Mouse (Mus musculus): ENCODE data around the gene Pygl. TPM values are rescaled to one million over a fixed set of nuclear protein-coding genes. Genes with fewer than 3 reads are reported as not detected.

The Pygl gene
- polyA plus RNA-seq, 1 experiment from 2014 or later, result 10.3 TPM

- H3K9me3 ChIP-seq, result no peaks in the 10 kb centered on the region
- peaks cover 13% of the 10 kb centered on the region for H3K4me1 ChIP-seq
- H3K27ac ChIP-seq, result no peak overlapping the region
- no peak overlapping the region for H3K4me2 ChIP-seq (replicated peaks)
- no peak overlapping the region for H3K9ac ChIP-seq
- no peak overlapping the region for H3K4me3 ChIP-seq
- 48% methylated on average over 4 of the region's 4 CpGs for WGBS
- H3K36me3 ChIP-seq, result no peaks in the 10 kb centered on the region
- ATAC-seq (ENCODE audit: insufficient number of reproducible peaks, insufficient read depth, low FRiP score, low TSS enrichment), result no peak
- H3K27me3 ChIP-seq, result no peaks in the 10 kb centered on the region
Measured at GRCm38 (mm10) chr12:70223331-70223730, 8.0 kb downstream of the Pygl start.

- Histone ChIP-seq H3K36me3 (no peaks in the 10 kb centered on the region), H3K9me3 (no peaks in the 10 kb centered on the region), H3K27me3 (no peaks in the 10 kb centered on the region), H3K4me1 (peaks cover under 1% of the 10 kb centered on the region), H3K4me3 (no peak overlapping the region), H3K9ac (no peak overlapping the region), H3K4me2 (replicated peaks) (no peak overlapping the region), H3K27ac (no peak overlapping the region)
- no peak for ATAC-seq (ENCODE audit: insufficient number of reproducible peaks, insufficient read depth, low FRiP score, low TSS enrichment)
- 85% methylated on average over 5 of the region's 5 CpGs for WGBS
Measured at GRCm38 (mm10) chr12:70221425-70221824, 9.9 kb downstream of the Pygl start.

GRCm38 (mm10) chr12:70218795-70219540 lies 12.3 kb downstream of the Pygl start:
- 86% methylated on average over 8 of the region's 8 CpGs for WGBS
- Histone ChIP-seq H3K27ac (no peak overlapping the region), H3K27me3 (no peaks in the 10 kb centered on the region), H3K36me3 (no peaks in the 10 kb centered on the region), H3K4me1 (no peaks in the 10 kb centered on the region), H3K4me3 (no peak overlapping the region), H3K4me2 (replicated peaks) (no peak overlapping the region), H3K9me3 (no peaks in the 10 kb centered on the region), H3K9ac (no peak overlapping the region)
- ATAC-seq (ENCODE audit: insufficient number of reproducible peaks, insufficient read depth, low FRiP score, low TSS enrichment), result no peak

- Histone ChIP-seq H3K27me3 (no peaks in the 10 kb centered on the region), H3K36me3 (no peaks in the 10 kb centered on the region), H3K27ac (no peak overlapping the region), H3K4me1 (no peaks in the 10 kb centered on the region), H3K9me3 (no peaks in the 10 kb centered on the region), H3K4me2 (replicated peaks) (no peak overlapping the region), H3K4me3 (no peak overlapping the region), H3K9ac (no peak overlapping the region)
- ATAC-seq (ENCODE audit: insufficient number of reproducible peaks, insufficient read depth, low FRiP score, low TSS enrichment), result no peak
- 59% methylated on average over 16 of the region's 16 CpGs for WGBS
Measured at GRCm38 (mm10) chr12:70216229-70216800, 15.0 kb downstream of the Pygl start.

- no peaks in the 10 kb centered on the region for H3K36me3 ChIP-seq
- H3K27ac ChIP-seq, result no peak overlapping the region
- H3K4me2 ChIP-seq (replicated peaks), result no peak overlapping the region
- no peak overlapping the region for H3K4me3 ChIP-seq
- no peak for ATAC-seq (ENCODE audit: insufficient number of reproducible peaks, insufficient read depth, low FRiP score, low TSS enrichment)
- no peak overlapping the region for H3K9ac ChIP-seq
- no peaks in the 10 kb centered on the region for H3K9me3 ChIP-seq
- H3K4me1 ChIP-seq, result no peaks in the 10 kb centered on the region
- no peaks in the 10 kb centered on the region for H3K27me3 ChIP-seq
- WGBS, result 67% methylated on average over 8 of the region's 8 CpGs
Measured at GRCm38 (mm10) chr12:70214281-70214680, 17.0 kb downstream of the Pygl start.

- ATAC-seq (ENCODE audit: insufficient number of reproducible peaks, insufficient read depth, low FRiP score, low TSS enrichment), result no peak
- no peak overlapping the region for H3K27ac ChIP-seq
- H3K9me3 ChIP-seq, result no peaks in the 10 kb centered on the region
- H3K27me3 ChIP-seq, result no peaks in the 10 kb centered on the region
- no peak overlapping the region for H3K4me3 ChIP-seq
- H3K36me3 ChIP-seq, result no peaks in the 10 kb centered on the region
- WGBS, result 74% methylated on average over 6 of the region's 6 CpGs
- H3K9ac ChIP-seq, result no peak overlapping the region
- H3K4me1 ChIP-seq, result no peaks in the 10 kb centered on the region
- H3K4me2 ChIP-seq (replicated peaks), result no peak overlapping the region
Measured at GRCm38 (mm10) chr12:70213601-70214000, 17.7 kb downstream of the Pygl start.

GRCm38 (mm10) chr12:70212501-70212900 lies 18.8 kb downstream of the Pygl start:
- Histone ChIP-seq H3K9me3 (no peaks in the 10 kb centered on the region), H3K9ac (no peak overlapping the region), H3K27ac (no peak overlapping the region), H3K27me3 (no peaks in the 10 kb centered on the region), H3K4me2 (replicated peaks) (no peak overlapping the region), H3K4me1 (no peaks in the 10 kb centered on the region), H3K4me3 (no peak overlapping the region), H3K36me3 (no peaks in the 10 kb centered on the region)
- WGBS, result 74% methylated on average over 4 of the region's 4 CpGs
- ATAC-seq (ENCODE audit: insufficient number of reproducible peaks, insufficient read depth, low FRiP score, low TSS enrichment), result no peak

- no peak for ATAC-seq (ENCODE audit: insufficient number of reproducible peaks, insufficient read depth, low FRiP score, low TSS enrichment)
- H3K9me3 ChIP-seq, result no peaks in the 10 kb centered on the region
- WGBS, result 62% methylated on average over 5 of the region's 5 CpGs
- H3K4me2 ChIP-seq (replicated peaks), result no peak overlapping the region
- H3K4me1 ChIP-seq, result no peaks in the 10 kb centered on the region
- H3K4me3 ChIP-seq, result no peak overlapping the region
- H3K27ac ChIP-seq, result no peak overlapping the region
- no peak overlapping the region for H3K9ac ChIP-seq
- H3K27me3 ChIP-seq, result no peaks in the 10 kb centered on the region
- no peaks in the 10 kb centered on the region for H3K36me3 ChIP-seq
Measured at GRCm38 (mm10) chr12:70208214-70208613, 23.1 kb downstream of the Pygl start.

- H3K4me3 ChIP-seq, result no peak overlapping the region
- no peaks in the 10 kb centered on the region for H3K27me3 ChIP-seq
- H3K27ac ChIP-seq, result no peak overlapping the region
- H3K4me1 ChIP-seq, result no peaks in the 10 kb centered on the region
- no peak overlapping the region for H3K4me2 ChIP-seq (replicated peaks)
- no peak overlapping the region for H3K9ac ChIP-seq
- 78% methylated on average over 8 of the region's 8 CpGs for WGBS
- H3K36me3 ChIP-seq, result no peaks in the 10 kb centered on the region
- no peaks in the 10 kb centered on the region for H3K9me3 ChIP-seq
- ATAC-seq (ENCODE audit: insufficient number of reproducible peaks, insufficient read depth, low FRiP score, low TSS enrichment), result no peak
Measured at GRCm38 (mm10) chr12:70204433-70204832, 26.9 kb downstream of the Pygl start.

GRCm38 (mm10) chr12:70201926-70202529 lies 29.3 kb downstream of the Pygl start:
- Histone ChIP-seq H3K27me3 (no peaks in the 10 kb centered on the region), H3K9me3 (no peaks in the 10 kb centered on the region), H3K4me3 (no peak overlapping the region), H3K4me1 (no peaks in the 10 kb centered on the region), H3K9ac (no peak overlapping the region), H3K27ac (no peak overlapping the region), H3K4me2 (replicated peaks) (no peak overlapping the region), H3K36me3 (no peaks in the 10 kb centered on the region)
- 78% methylated on average over 5 of the region's 5 CpGs for WGBS
- no peak for ATAC-seq (ENCODE audit: insufficient number of reproducible peaks, insufficient read depth, low FRiP score, low TSS enrichment)

GRCm38 (mm10) chr12:70196341-70196740 lies 34.9 kb downstream of the Pygl start:
- 83% methylated on average over 5 of the region's 5 CpGs for WGBS
- no peaks in the 10 kb centered on the region for H3K9me3 ChIP-seq
- H3K27me3 ChIP-seq, result no peaks in the 10 kb centered on the region
- no peak overlapping the region for H3K9ac ChIP-seq
- no peak overlapping the region for H3K27ac ChIP-seq
- no peak for ATAC-seq (ENCODE audit: insufficient number of reproducible peaks, insufficient read depth, low FRiP score, low TSS enrichment)
- no peak overlapping the region for H3K4me2 ChIP-seq (replicated peaks)
- no peaks in the 10 kb centered on the region for H3K4me1 ChIP-seq
- no peaks in the 10 kb centered on the region for H3K36me3 ChIP-seq
- no peak overlapping the region for H3K4me3 ChIP-seq

- Histone ChIP-seq H3K36me3 (no peaks in the 10 kb centered on the region), H3K27me3 (no peaks in the 10 kb centered on the region), H3K9me3 (no peaks in the 10 kb centered on the region), H3K4me1 (no peaks in the 10 kb centered on the region), H3K27ac (no peak overlapping the region), H3K4me2 (replicated peaks) (no peak overlapping the region), H3K4me3 (no peak overlapping the region), H3K9ac (no peak overlapping the region)
- WGBS, result 97% methylated on average over 6 of the region's 6 CpGs
- ATAC-seq (ENCODE audit: insufficient number of reproducible peaks, insufficient read depth, low FRiP score, low TSS enrichment), result no peak
Measured at GRCm38 (mm10) chr12:70195426-70195825, 35.9 kb downstream of the Pygl start.
